Mouse (Mus musculus) fat pad, adult 2 months (tissue): ENCODE results near the gene Foxp1.

Source experiments
- DNase-seq: peaks from one replicate; pipeline ENCODE4 v3.0.0-alpha.2; 2011; ENCODE audit warnings: low read depth, low spot score; ENCODE audit errors: extremely low read depth

Gene Foxp1

DNA sequence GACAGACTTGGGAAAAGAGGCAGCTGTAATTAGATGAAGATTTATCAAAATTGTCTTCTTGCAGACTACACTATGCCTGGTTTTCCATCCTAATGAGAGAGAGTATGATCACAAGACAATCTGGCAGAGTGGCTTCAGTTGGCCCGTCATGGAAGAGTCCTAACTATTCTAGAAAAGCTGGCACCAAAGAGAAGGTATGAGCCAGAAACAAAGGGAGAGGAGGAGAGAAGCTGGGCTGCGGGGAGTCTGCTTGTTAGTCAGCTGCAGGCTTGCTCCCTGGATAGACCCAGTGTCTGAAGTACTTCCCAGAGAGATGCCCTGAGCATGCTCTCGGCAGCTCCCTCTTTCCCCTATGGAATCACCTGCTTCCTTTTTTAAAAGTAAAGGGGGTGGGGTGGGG, 586.1 kb downstream of the Foxp1 start:
- no peak for DNase-seq

DNA sequence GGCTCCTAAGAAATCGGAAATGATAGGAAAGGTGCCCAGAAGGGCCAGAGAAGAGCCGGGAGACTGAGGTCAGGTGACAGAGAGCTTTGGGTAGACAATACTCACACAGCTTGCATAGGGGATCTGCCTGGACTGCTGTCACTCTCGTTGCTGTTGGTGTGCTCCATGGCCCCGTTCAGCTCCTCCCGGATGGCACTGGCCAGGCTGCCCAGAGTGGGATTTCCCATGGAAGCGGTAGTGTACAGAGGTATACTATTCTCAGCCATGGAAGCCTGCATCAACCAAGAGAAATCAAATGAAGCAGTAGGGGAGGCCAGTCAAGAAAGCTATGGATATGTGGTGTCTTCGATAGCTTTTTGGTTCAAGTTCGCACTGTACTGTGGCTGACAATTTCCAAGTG, 587.4 kb downstream of the Foxp1 start:
- DNase-seq = no peak

DNA sequence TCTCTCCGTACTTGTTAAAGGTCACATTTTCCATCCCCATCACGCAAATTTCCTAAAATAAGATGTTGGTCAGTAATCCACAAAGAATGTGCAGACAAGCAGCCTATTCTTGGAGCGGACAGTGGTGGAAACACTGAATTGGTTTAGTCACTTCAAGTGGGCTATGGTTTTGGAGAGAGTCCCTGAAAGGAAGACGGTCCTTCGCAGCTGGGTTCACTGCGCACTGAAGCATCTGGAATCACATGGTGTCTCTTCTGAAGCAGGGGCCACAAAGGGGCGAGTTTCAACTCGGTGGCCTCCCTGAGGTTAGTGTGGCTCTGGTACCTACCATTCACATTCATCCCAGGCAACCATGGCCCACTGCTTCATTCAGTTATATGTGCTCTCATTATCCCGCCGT, 588.1 kb downstream of the Foxp1 start:
- no peak for DNase-seq

DNA sequence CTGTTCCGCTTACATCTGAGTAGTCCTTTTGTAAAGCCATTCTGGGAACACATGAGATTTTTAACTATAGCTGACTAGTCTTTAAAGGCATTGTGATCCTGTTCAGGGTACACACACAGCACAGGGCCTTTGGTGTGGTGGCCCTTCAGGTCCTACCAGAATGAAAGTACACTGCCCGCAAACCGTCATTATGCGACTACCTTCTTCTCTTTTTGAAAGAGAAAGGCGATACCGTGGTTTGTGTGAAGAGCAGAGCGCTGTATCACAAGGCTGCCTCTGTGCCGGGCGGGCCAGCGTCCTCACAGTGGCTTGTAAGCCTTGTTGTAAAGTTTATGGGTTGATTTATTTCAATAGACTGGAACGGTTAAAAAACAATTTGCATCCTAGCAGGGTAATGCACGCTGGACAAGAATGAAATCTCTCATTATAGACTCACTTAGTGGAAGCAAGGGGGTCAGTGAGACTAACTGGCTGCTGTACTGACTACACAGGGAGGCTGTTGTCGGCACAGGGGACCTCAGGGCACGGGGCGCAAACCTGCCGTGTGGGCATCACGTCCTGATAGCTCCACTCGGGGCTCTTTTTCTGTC, 589.3 kb downstream of the Foxp1 start:
- DNase-seq = no peak

DNA sequence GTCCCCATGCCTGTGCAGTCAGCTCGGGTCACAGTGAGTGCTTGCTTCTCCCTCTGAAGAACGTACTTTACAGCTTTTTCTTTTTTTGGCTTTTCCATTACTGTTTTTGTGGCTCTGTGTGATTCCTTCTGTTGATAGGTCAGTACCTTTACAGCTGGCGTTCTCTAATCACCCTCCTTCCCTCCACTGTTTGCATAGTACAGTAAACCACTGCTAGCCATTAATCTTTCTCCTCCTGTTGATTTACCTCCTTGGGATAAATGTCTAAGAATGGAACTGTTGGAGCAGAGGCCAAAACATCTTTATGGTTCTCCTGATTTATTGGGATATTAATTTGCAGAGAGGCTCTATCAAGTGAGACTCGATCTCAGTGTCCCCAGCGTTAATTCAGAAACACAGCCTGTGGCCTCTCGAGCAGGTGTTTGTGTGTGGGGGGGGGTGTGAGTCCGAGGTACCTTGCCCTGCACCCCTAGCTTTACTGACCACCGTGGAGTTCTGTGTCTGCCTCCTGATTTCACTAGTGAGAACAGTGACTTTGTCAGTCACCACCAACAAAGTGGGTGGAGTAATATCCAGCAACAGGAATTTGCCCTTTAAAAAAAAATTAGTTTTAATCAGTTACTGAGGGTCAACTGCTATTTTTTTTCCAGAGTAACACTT, 590.5 kb downstream of the Foxp1 start:
- DNase-seq = no peak

DNA sequence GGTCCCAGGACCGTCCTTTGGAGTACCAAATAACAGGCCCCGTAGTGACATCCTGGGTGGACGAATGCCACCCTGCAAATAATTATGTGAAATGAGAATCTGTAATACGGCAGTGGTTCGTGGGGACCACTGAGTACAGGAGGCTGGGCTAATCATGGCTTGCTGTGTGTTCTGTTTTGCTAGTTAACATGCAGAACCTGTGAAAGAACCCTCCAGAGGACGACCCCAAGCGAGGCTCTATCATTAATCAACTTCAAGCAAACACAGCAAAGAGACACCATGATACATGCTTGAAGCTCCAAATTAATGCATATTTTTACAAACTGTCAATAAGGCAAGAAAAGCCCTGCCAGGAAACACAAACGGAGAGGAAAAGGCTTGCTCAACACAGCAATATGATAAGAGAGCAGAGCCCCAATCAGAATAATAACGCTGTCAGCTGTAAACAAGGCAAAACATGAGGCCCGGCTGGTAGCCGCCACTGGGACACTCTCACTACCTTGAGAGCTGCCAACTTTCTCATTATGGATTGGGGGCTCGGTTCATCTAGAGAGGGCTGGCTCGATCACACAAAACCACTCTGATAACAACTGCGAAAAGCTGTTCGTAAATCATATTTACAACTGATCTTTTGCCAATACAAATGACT, 591.7 kb downstream of the Foxp1 start:
- DNase-seq = no peak

DNA sequence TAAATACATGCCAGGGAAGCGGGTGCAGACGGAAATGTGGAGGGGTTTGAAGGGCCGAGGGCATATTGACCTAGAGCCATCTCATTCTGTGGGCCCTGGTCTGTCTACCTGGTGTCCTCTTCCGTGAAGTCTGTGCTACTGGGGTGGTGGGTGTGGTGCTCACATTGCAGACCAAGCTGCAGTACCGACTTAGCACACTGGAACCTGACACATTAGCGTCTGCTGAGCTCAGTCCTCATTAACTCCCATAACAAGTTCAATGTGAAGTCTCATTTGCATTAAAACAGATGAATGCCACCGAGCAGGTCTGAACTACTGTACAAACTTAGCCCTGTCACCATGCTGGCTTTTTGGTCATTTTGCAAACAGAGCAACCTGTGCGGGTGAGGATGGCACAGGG, 594.2 kb downstream of the Foxp1 start:
- DNase-seq = no peak

DNA sequence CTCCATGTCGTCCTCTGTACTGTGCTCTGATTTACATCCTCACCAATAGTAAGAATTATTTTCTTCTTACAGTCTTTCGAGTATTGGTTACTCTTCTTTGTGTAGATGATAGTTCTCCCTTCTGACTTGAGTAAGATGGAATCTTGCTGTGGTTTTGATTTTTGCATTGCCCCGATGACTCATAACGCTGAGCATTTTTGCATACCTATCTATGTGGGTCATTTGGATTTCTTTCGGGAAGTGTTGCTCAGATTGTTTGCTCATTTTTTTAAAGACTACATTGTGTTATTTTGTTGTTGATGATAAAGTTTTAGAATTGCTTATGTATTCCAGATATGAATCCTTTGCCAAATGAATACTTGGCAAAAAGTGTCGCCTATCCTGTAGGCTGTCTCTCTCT, 621.3 kb downstream of the Foxp1 start:
- DNase-seq = no peak

DNA sequence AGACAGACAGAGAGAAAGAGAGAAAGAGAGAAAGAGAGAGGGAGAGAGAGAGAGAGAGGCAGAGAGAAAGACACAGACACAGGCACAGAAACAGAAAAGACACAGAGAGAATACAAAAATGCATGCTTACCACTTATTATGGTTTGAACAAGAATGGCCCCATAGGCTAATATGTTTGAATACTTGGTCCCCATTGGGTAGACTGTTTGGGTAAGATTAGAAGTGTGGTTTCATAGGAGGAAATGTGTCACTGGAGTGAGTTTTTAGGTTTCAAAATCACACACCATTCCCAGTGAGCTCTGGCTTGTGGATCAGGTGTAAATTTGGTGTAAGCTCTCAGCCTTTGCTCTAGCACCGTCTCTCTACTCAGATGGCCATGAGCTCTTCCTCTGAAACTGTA, 644.3 kb downstream of the Foxp1 start:
- no peak for DNase-seq

DNA sequence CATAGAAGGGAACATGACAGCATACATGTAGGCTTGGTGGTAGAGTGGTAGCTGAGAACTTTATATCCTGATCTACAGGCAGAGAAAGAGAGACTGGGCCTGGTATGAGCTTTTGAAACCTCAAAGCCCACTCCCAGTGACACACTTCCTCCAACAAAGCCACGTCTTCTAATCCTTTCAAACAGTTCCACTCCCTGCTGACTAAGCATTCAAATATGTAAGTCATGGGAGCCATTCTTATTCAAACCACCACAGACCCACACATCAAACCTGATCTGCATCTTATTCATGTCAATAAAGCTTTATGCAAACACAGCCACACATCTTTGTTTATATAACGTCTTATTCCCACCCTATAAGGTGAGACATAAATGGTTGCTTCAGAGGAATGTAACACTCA, 646.1 kb downstream of the Foxp1 start:
- DNase-seq = no peak
